Mouse (Mus musculus) 3134 (cell line): ENCODE results near the gene Abr.

Experiments
- DNase-seq: peaks from one replicate; pipeline ENCODE4 v3.0.0-alpha.2; 2011; ENCODE audit warnings: low spot score; ENCODE audit not compliant: insufficient read length; ENCODE audit errors: extremely low read depth

Gene Abr

DNA sequence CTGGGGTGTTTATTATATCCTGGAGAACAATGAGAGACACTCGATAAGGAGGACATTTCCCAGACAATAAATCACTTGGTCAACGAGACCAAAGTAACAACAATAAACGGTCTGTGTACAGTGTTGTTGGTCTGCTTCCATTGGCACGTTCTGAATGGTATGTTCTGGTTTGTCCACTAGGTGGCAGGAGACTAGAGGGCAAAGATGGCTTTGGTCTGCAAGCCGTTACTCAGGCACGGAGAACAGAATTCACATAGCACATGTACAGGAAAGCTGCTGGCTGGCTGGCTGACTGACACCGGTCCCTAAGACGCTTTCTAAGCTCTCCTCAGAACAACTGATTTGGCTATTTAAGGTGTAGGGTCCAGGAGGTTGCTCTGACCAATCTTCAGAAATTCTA, 97.2 kb downstream of the Abr start:
- DNase-seq, result no peak

DNA sequence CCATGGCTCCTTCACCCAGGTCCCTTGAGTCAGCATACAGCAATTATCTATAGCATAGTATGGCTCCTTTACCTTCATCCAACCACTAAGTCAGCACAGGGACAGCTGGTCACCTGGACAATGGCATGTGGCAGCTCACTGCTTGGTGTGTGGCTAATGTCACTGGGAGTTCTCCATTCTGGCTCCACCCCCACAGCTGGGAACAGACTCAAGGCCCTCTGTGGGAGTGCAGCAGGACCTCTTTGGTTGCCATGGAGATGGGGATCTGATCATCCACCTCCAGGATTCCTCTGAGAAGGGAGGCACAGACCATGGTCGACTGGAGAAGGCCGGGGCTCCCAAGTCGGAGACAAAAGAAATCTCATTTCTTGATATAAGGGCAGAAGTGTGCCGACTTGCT, 98.8 kb downstream of the Abr start:
- DNase-seq, result no peak

DNA sequence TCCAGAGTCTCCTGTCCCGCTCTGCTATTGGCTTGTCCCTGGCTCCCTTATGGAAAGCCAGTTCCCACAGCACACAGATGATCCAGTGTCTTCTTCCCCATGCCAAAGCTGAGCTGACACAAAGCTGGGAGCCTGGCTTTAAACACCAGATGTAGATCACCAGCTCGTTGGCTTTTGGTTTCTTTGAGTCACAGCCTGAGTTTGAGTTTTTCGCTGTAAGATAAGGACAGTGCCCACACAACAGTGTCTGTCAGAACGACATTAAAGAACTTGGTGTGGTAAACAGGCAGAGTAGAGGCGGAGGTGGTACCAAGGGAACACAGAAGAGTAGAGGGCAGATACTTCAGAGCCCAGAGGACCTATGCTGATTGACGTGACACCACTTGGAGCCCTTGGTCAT, 101.2 kb downstream of the Abr start:
- no peak for DNase-seq

DNA sequence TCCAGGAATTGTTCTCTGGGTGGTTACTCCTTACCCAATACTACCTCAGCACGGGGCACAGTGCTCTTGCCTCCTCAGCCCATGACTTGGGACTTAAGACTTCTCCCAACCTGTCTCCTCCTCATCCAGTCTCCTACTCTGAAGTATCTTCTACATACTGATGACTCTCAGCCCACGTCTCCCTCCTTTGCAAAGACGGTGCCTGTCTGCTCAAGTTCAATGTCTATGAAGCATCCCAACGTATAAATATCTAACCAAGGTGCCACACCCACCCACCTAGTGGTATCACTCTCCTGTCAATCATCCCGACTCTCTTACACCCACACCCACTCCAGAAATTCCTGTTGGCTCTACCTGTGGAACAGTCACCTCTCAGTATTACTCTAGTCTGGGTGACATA, 103.5 kb downstream of the Abr start:
- DNase-seq, result no peak

DNA sequence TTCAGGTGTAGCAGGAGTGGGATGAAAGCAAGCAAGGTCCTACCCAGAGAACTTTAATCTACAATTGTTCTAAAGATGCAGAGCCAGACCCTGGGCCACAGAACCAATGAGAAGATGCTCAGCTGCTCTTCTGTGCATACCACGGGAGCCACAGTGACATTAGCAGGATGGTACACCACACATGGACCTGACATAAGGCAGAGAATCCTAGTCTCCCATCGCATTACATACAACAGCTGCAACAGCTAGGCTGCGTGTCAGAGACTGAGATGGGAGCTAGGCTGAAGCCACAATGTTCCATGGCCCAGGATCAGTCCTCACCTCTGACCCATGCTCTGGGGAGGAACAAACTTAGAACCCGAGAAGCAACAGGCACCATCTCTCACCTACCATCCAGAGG, 104.0 kb downstream of the Abr start:
- no peak for DNase-seq

DNA sequence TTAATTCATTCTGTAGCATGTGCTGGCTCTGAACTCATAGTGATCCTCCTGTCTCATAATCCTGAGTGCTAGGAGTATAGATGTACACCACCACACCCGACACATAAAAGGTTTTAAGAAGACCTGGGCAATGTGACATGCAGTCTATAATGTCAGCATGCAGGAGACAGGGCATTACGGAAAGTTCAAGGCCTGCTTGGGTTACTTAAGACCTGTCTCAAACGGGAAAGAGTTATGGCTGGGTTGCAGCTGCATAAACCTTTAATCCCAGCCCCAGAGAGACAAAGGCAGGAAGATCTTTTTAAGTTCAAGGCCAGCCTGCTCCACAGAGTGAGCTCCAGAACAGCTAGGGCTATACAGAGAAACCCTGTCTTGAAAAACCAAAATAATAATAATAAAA, 105.2 kb downstream of the Abr start:
- no peak for DNase-seq

DNA sequence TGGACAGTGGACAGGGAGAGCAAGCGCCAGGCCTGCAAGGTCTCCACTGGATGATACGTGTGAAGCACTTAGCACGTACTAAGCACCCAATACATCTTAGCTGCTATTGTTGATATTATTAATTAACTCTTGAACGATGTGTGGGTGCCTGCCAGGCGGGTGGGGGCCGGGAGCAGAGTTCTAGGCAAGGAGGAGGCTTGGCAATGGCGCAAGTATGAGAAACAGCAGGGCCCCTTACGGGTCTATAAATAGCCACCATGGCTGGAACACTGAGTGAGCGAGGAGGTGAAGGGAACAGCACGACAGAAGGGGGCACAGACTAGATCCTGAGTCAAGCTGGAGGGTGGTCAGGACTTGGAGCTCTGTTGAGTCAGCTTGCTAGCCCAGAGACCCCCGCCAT, 107.0 kb downstream of the Abr start:
- no peak for DNase-seq

DNA sequence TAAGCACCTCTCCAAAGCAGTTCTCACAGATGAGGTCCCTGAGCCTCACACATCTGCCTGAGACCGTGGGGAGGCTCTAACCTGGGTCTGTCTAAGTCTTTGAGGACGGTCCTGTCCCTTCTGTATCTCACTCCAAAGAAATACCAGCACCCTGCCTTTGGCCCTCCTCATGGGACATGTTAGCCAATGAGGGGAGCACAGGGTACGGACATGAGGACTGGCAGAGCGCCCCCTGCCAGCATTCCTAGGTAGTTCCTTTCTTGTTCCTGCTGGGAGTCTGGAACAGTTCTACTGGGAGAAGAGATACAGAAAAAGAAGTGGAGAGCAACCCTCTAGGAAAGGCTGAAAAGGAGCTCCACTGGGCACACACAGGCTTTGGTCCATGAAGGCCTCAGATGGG, 111.1 kb downstream of the Abr start:
- no peak for DNase-seq

DNA sequence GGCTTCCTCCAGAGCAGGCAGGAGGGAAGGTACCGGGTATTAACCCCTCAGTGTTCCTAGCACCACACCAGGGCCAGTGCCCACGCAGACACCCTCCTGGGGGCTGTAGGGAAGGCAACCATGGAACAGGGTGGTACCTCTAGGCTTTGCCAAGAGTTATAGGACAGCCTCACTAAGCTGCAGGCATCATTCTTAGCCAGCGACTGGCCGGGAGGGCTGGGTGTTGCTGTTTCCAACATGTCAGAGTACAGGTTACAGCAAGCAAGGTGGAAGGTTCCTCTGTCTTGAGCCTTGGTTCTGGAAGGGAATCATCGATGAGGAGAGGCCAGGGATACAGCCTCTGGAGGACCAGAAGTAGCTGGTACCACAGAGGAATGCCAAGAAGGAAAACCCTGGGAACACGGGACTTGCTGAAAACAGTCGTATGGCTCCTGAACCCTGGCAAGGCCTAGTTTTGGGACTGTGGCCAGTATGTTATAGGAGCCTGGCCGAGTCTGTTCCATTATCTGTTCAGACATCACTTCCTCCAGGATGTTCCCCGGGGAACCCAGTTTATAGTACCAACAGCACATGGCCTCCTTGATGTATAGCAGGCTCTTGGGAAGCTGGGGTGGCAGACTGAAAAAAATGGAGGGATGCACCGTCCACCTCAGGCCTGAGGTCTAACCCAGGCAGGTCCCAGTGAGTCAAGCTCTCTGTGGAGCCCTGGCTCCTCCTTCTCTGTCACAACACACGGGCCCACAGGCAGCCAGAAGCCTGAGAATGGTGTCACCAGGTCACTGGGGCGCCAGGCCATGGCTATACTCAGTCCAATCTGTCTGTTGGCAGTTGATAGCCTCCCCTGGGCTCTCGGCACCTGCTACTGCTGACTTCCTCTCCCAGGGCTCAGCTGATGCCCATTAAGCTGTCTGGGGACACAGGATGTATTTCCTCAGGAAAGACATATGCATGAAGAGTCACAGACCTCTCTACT, 112.1 kb downstream of the Abr start:
- DNase-seq, result no peak

DNA sequence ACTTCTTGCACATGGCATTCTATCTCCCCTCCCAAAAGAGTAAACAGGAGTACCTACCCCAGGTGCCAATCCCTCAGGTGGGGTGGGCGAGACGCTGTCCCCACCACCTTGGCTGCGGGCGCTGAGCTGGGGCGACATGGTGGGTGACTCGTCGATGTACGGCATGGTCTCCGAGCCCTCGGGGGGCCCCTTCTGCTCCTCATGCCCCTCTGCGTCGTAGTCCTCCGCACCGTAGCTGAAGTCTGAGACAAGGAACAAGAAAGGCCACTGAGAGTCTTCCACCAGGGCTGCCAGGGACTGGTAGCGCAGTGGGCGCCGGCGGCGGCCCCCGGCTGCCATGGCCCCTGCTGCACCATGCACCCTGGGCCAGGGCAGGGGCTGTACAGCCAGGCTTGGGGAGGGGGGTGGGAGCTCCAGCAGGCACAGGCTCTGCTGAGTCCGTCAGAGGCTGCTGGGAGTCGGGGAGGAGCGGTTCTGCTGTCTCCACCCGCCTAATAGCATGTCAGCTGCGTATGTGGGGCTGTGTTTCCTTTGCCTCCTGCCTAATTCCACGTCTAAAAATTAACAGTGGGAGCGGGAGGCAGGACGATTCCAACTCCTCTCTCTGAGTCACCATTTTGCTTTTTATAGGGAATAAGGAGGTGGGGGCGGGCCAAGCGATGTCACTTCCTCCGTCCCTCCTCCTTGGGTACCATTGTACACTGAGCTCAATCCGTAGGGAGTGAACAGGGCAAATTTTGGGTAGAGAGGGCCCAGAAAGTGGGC, 113.1 kb downstream of the Abr start:
- no peak for DNase-seq

DNA sequence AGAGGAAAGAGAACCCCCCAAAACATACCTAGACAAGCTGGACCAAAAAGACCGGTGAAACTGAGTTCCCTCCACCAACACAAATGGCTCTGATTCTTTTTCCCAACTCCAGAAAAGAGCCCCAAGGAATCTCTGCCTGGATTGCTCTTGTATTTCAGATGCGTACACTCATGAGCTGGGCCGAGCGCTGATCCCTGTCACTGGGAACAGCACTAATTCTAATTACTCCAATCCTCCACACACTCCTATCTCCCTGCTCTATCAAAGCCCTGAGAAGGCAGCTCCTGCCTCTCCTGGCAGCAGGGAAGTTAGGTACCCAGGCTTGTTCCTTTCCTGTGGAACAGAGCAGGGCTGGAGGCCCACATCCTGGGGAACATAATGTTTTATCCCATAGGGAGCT, 114.0 kb downstream of the Abr start:
- no peak for DNase-seq

DNA sequence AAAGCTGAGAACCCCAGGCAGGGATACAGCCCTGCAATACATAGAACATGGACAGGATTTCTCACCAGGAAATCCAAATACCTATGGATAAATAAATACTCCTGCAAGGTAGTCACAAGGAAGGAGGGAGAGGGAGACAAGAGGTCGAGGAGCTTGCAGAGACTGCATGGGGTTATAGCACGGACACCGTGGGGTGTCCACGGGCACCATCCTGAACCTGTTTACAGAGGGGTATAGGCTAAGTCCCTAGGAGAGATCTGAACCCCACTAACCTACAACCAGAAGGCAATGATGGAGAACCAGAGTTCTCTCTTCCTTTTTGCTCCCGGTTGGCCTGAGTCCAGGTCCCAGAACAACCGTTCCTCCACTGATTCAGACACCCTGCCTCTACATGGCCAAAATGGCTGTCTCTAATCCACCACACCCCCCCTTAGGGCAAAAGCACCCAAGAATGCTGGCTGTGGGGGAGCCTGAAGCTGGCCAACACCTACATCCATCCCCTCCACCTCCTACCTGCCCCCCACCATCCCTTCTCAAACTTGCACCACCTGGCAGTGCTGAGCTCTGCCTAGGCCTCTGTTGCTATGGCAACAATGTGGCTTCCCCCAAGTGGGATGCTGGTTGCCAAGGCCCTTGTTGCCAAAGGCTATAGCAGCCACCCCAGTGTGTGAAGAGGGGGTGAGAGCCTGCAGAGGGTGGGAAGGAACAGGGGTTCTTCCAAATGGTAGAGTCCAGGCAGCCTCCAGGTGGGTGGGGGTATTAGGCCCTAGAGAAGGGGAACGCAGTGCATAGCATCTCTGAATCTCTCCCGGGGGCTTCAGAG, 114.6 kb downstream of the Abr start:
- DNase-seq, result no peak

DNA sequence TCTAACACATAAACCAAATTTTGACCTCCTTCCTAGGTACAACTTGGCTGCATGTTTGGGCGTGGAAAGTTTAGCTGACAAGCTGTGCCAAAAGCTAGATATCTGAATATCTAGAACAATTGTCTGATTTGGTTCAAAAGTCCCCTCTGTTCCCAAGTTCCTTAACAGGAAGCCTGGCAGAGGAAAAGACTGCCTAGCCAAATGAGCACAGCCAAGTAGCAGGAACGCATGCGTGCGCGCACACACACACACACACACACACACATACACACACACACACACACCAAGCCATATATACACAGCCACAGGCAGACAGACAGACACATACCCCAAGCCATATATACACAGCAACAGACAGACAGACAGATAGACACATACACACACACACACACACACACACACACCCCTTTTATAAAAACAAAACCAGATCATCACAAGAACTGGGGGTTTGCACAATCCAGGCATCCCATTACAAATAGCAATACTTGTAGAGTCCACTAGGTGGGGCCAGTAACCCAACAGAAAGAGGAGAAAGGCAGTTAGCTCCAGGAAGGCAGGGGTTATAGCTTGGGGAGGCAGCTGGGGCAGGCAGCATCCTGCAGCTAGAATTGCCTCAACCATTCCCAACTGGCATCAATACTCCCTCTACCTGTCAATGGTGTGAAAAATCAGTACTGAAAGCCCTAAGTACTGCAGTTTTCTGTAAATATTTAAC, 115.4 kb downstream of the Abr start:
- DNase-seq, result no peak

DNA sequence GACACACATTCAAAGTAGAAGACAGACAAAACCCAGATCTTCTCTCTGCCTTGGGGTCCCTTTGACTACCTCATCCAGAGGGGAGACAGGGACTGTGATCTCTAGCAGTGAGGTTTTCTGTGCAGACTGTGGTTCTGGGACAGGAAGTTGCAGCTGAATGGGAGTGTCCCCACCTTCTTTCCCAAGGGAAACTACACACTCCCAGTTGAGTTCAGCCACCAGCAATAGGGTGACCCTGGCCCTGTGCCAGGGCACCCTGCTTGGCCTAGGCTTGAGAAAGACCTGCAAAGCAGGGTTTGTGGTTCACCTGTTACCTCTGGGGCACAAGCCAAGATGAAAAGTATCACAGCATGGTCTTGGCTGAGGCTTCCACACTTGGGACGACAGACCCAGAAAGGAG, 117.0 kb downstream of the Abr start:
- DNase-seq, result no peak

DNA sequence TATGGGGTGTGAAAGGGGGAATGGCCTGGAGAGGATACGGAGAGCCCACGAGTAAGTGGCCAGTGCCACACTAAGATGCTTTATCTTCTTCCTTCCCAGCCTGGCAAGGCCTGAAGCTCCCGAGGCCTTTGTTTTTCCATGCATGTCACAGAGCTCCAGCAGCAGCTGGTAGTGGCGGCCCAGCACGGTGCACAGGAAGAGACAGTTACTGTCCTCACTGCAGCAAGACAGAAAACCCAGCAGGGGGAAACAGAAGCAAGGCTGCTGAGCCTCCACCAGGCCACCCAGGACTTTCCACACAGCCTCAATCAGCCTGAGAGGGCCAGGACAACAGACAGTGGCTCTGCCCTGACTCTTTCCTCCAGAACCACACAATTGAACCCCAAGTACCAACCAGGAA, 118.1 kb downstream of the Abr start:
- DNase-seq, result no peak

DNA sequence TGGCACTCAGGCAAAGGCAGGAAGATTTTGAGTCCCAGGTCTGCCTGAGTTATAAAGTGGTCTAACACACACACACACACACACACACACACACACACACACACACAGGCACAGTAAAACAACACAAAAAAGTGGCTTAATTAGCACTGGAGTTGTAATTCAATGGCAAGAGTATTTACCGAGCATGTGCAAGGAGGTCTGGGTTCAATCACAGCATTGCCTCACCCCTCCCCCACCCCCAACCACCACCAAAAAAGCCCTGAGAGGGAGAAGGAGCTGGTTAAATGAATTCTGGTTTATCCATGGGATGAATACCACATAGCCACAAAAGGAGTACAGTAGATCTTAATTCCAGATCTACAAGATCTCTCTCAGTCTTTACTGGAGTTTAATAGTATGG, 122.1 kb downstream of the Abr start:
- DNase-seq, result no peak

DNA sequence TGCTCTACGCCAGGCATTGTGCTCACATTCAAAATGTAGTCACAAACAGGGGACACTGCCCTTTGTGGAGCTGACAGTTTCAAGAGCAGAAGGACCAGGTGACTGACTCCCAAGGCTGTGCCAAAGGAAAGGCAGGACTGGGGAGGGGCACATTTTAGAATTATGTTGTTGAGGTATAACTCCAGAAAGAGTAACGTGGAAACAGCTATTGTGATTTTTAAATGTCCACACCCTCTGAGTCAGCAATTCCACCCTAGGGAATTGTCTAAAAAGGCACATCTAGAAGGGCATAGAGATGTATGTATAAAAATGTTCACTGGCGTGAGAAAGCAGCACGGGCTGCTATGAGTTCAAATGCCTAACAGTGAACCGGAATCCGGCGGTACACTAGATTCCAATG, 122.5 kb downstream of the Abr start:
- DNase-seq, result no peak

DNA sequence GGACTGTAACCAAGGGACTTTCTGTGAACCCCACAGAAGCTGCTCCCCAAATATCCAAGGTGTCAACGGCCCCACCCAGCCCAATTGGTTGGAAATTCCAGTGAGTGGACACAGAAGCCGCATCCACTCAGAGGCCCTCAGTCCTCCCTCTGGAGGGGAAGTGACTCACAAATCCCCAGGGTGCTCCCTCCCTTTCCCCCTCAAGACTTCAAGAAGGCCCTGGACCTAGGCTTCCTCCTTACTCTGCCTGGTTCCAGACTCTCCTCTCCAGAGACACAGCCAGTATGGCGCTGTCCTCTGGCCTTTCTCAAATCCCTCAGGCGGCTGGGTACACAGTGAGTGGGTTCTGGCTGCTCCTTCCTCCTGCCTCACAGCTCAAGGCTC, 124.4 kb downstream of the Abr start:
- DNase-seq, result peak; percentile 84

DNA sequence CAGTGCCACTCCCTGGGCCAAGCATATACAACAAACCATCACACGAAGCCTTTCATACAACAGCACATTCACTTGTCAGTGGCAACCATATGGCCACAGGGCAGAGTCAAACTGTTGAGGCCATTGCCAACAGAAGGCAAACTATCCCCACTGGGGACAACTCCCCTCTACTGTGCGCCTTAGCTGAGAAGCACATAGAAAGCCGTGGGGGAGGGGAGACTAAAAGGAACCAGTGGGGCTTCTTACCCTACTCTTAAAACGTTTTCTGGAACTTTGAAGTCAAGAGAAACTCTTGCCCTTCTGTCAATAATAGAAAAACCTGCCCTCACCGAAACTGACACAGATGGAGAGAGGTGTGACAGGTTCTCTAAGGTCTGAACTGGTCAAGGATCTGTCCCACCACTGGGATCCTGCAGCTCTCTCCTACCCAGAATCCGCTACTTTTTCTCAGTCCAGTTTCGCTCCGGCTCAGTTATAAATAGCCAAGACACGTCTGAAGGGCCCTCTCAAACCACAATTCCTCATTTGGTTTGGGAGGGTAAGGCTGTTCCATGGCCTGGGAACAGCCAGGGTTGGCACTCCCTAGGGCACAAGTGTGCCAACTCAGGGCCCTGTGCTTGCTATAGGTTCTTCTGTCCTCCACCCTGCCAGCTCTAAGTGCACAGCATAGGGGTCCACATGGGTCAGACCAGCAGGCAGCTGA, 124.9 kb downstream of the Abr start:
- no peak for DNase-seq
